Mouse (Mus musculus) liver, embryonic 16.5 days (tissue): ENCODE data around the gene Socs7. TPM values are rescaled to one million over a fixed set of nuclear protein-coding genes. Genes with fewer than 3 reads are reported as not detected.

Source experiments
- ATAC-seq: fragments of 200-750 bp; cut with Nextera tagmentation; 2 replicates; pipeline ENCODE4 v1.8.0; 2017; ENCODE audit warnings: low read depth, mild to moderate bottlenecking, moderate number of reproducible peaks, moderate library complexity
- H3K27ac ChIP-seq: fragments of 300-500 bp; sonication (generic); 2 replicates; pipeline ENCODE4 v1.5.1; 2014; ENCODE audit warnings: mild to moderate bottlenecking, low read length
- H3K27me3 ChIP-seq: fragments of 300-500 bp; sonication (generic); 2 replicates; pipeline ENCODE4 v1.6.1; 2014; ENCODE audit warnings: low read depth, low read length, mixed read lengths; ENCODE audit not compliant: control insufficient read depth, insufficient read depth
- H3K36me3 ChIP-seq: fragments of 300-500 bp; sonication (generic); 2 replicates; pipeline ENCODE4 v1.6.1; 2014; ENCODE audit warnings: mild to moderate bottlenecking; ENCODE audit not compliant: control insufficient read depth, insufficient read depth
- H3K4me1 ChIP-seq: fragments of 300-500 bp; sonication (generic); 2 replicates; pipeline ENCODE4 v1.6.1; 2014; ENCODE audit warnings: low read depth, low read length, mixed read lengths; ENCODE audit not compliant: control insufficient read depth
- H3K4me2 ChIP-seq: fragments of 300-500 bp; sonication (generic); 2 replicates; pipeline ENCODE4 v1.6.1; 2014; ENCODE audit warnings: low read depth, low read length, mixed read lengths
- H3K4me3 ChIP-seq: fragments of 300-500 bp; sonication (generic); 2 replicates; pipeline ENCODE4 v1.5.1; 2014; ENCODE audit warnings: low read depth, mild to moderate bottlenecking, low read length
- H3K9ac ChIP-seq: fragments of 300-500 bp; sonication (generic); 2 replicates; pipeline ENCODE4 v1.6.1; 2014; ENCODE audit warnings: low read depth, low read length
- H3K9me3 ChIP-seq: fragments of 300-500 bp; sonication (generic); replicated peaks from 2 replicates; pipeline ENCODE4 v1.6.1; 2016; ENCODE audit warnings: low read length; ENCODE audit not compliant: control insufficient read depth
- WGBS: fragments of 180-500 bp; shearing (Covaris S2); extraction: QIAGEN DNeasy Blood & Tissue Kit; methylation state at CpG from one replicate; pipeline ENCODE4 v1.1.7; 2014; ENCODE audit not compliant: insufficient replicate concordance; 5-methylcytosine and 5-hydroxymethylcytosine counted together
- polyA plus RNA-seq: library from polyadenylated mRNA; unstranded; fragments of >200 nt; fragmentation: Nextera tagmentation; extraction: Ambion mirVana; gene quantifications from 2 replicates; pipeline ENCODE4 v1.2.1, GENCODE M21; 2015

Socs7 gene
- polyA plus RNA-seq, 1 experiment from 2014 or later = 1.0 TPM

GRCm38 (mm10) chr11:97428726-97429077 is 66.4 kb downstream of the Socs7 start:
- ATAC-seq = 0 out of 2 replicates have a peak, but pooled peaks have one; percentile 4
- Histone ChIP-seq H3K4me3 (peak overlapping the region; percentile 65), H3K27me3 (no peaks in the 10 kb centered on the region), H3K27ac (peak overlapping the region; percentile 99), H3K9ac (peak overlapping the region; percentile 80), H3K36me3 (no peaks in the 10 kb centered on the region), H3K4me2 (peak overlapping the region; percentile 85), H3K9me3 (no peaks in the 10 kb centered on the region), H3K4me1 (peaks cover 66% of the 10 kb centered on the region)
- 42% methylated on average over 4 of the region's 4 CpGs for WGBS

GRCm38 (mm10) chr11:97429615-97430014 is 67.3 kb downstream of the Socs7 start:
- peak overlapping the region; percentile 85; the same call in 1 of the 2 replicates for H3K4me2 ChIP-seq
- peak overlapping the region; percentile 99 for H3K27ac ChIP-seq
- WGBS = 66% methylated on average over 8 of the region's 8 CpGs
- peaks cover 64% of the 10 kb centered on the region for H3K4me1 ChIP-seq
- H3K27me3 ChIP-seq = no peaks in the 10 kb centered on the region
- H3K4me3 ChIP-seq = no peak overlapping the region
- no peak for ATAC-seq
- H3K36me3 ChIP-seq = no peaks in the 10 kb centered on the region
- peak overlapping the region; percentile 80 for H3K9ac ChIP-seq
- no peaks in the 10 kb centered on the region for H3K9me3 ChIP-seq

- no peak overlapping the region for H3K9ac ChIP-seq
- H3K9me3 ChIP-seq = no peaks in the 10 kb centered on the region
- peaks cover 75% of the 10 kb centered on the region for H3K4me1 ChIP-seq
- H3K27ac ChIP-seq = no peak overlapping the region
- no peak for ATAC-seq
- H3K4me2 ChIP-seq = no peak overlapping the region
- H3K27me3 ChIP-seq = no peaks in the 10 kb centered on the region
- WGBS = 12% methylated on average over 3 of the region's 3 CpGs
- H3K36me3 ChIP-seq = no peaks in the 10 kb centered on the region
- no peak overlapping the region for H3K4me3 ChIP-seq
These were observed 69.7 kb downstream of the Socs7 start for GRCm38 (mm10) chr11:97432015-97432414.

- WGBS = 39% methylated on average over 8 of the region's 8 CpGs
- 0 out of 2 replicates have a peak overlapping the region, but pooled peaks have one; percentile 47 for H3K27ac ChIP-seq
- ATAC-seq = no peak
These were observed 70.7 kb downstream of the Socs7 start for GRCm38 (mm10) chr11:97432983-97433539.

GRCm38 (mm10) chr11:97434121-97434520 is 71.8 kb downstream of the Socs7 start:
- no peak for ATAC-seq
- Histone ChIP-seq H3K9ac (peak overlapping the region; percentile 83; the same call in 1 of the 2 replicates), H3K9me3 (no peaks in the 10 kb centered on the region), H3K4me1 (peaks cover 73% of the 10 kb centered on the region), H3K27ac (peak overlapping the region; percentile 98), H3K4me2 (peak overlapping the region; percentile 89), H3K4me3 (no peak overlapping the region), H3K27me3 (no peaks in the 10 kb centered on the region), H3K36me3 (no peaks in the 10 kb centered on the region)
- WGBS = 73% methylated on average over 8 of the region's 8 CpGs

More at GRCm38 (mm10) chr11:97432983-97433539, 70.7 kb downstream of the Socs7 start:
- Histone ChIP-seq H3K4me3 (no peak overlapping the region), H3K36me3 (no peaks in the 10 kb centered on the region), H3K4me1 (peaks cover 72% of the 10 kb centered on the region), H3K9ac (no peak overlapping the region), H3K9me3 (no peaks in the 10 kb centered on the region), H3K4me2 (no peak overlapping the region), H3K27me3 (no peaks in the 10 kb centered on the region)

- H3K27ac ChIP-seq = peak overlapping the region; percentile 98
- no peaks in the 10 kb centered on the region for H3K27me3 ChIP-seq
- no peaks in the 10 kb centered on the region for H3K9me3 ChIP-seq
- H3K9ac ChIP-seq = peak overlapping the region; percentile 83
- H3K4me1 ChIP-seq = peaks cover 73% of the 10 kb centered on the region
- no peaks in the 10 kb centered on the region for H3K36me3 ChIP-seq
- peak overlapping the region; percentile 76 for H3K4me3 ChIP-seq
- 1% methylated on average over 15 of the region's 15 CpGs for WGBS
- peak; percentile 81 for ATAC-seq
- H3K4me2 ChIP-seq = peak overlapping the region; percentile 89
These were observed 72.5 kb downstream of the Socs7 start for GRCm38 (mm10) chr11:97434704-97435454.

- Histone ChIP-seq H3K9ac (peak overlapping the region; percentile 83), H3K36me3 (no peaks in the 10 kb centered on the region), H3K27me3 (no peaks in the 10 kb centered on the region), H3K4me3 (peak overlapping the region; percentile 76), H3K4me2 (peak overlapping the region; percentile 89), H3K4me1 (peaks cover 71% of the 10 kb centered on the region), H3K9me3 (no peaks in the 10 kb centered on the region), H3K27ac (peak overlapping the region; percentile 98)
- WGBS = 17% methylated on average over 13 of the region's 13 CpGs
- peak; percentile 52 for ATAC-seq
These were observed 73.6 kb downstream of the Socs7 start for GRCm38 (mm10) chr11:97435808-97436491.

- ATAC-seq = no peak
- no peak overlapping the region for H3K4me2 ChIP-seq
These were observed 75.4 kb downstream of the Socs7 start for GRCm38 (mm10) chr11:97437745-97438144.

More at GRCm38 (mm10) chr11:97437745-97438144, 75.4 kb downstream of the Socs7 start:
- Histone ChIP-seq H3K4me1 (peaks cover 74% of the 10 kb centered on the region), H3K36me3 (no peaks in the 10 kb centered on the region), H3K4me3 (no peak overlapping the region), H3K9me3 (no peaks in the 10 kb centered on the region), H3K9ac (no peak overlapping the region), H3K27ac (peak overlapping the region; percentile 73), H3K27me3 (no peaks in the 10 kb centered on the region)
- 45% methylated on average over 5 of the region's 5 CpGs for WGBS
